Mouse (Mus musculus): ENCODE results near the gene Sypl2. TPM values are rescaled to one million over a fixed set of nuclear protein-coding genes. Genes with fewer than 3 reads are reported as not detected.
"Not testable (repeated sequence)": the region's sequence is repeated elsewhere in the genome, so short reads cannot be mapped to it uniquely, and the experiment has no call there.

Gene Sypl2
- not detected in 2 replicates for total RNA-seq (2015)
- not detected in 2 replicates for total RNA-seq (2017)

- ATAC-seq (ENCODE audit: poor library complexity, severe bottlenecking) = peak; percentile 27; the same call in 1 of the 2 replicates
Measured at GRCm38 (mm10) chr3:108226558-108227350, at the start of gene Sypl2. TSS of gene Sypl2 (minus strand) at chr3:108226648.

- no peak for ATAC-seq (ENCODE audit: poor library complexity, severe bottlenecking)
Measured at GRCm38 (mm10) chr3:108259319-108259718, 32.9 kb upstream of the Sypl2 start.

DNA sequence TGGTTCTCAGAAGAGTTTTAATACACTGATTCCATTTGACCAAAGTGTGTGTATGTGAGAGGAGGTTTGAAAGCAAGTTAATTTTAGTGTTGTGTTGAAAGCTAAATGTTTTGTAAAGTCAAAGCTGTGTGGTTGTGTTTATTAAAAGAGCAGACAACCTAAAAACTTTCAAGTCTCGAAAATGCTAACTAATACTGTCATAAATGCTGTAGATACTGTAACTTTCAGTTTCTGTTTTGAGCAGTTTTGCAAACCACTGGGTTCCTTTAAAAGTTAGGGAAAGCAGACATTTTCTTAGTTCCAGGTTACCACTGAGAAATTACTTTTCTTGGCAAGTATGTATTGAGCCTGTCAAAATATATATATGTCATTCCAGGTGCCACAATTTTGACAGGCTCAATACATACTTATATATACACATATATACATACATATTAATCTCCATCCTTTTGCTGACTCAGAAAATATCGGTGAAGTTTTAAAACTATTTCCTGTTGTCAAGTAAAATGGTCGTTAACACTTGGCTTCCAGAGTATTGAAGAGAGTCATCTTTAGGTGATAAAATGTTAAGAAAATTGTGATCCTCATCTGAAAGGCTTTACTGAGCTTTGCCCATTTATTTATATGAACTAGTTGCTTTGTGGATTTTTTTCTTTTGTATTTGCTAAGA, 31.5 kb upstream of the Sypl2 start:
- ATAC-seq (ENCODE audit: poor library complexity, severe bottlenecking) = no peak

- peak; percentile 99 for ATAC-seq (ENCODE audit: poor library complexity, severe bottlenecking)
Measured at GRCm38 (mm10) chr3:108256719-108257637, 30.5 kb upstream of the Sypl2 start, which contains the start of gene Psma5. TSS of gene Psma5 (plus strand) at chr3:108256926.

DNA sequence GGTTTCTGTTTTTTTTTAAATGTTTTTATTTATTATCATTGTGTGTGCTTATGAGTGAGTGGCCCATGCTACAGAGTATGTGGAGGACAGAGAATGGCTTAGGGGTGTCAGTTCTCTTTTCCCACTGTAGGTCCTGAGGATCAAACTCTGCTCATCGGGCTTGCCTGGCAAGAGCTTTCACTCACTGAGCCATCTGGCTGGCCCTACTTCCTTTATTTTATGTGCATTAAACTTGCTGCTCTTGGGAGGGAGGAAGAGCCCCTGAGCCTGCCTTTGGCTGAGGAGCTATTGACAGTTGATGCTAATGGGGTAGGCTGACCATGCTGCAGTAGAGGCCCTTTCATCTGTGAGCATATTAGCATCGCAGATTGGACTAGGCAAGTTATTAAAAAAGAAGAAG, 20.4 kb upstream of the Sypl2 start:
- ATAC-seq (ENCODE audit: poor library complexity, severe bottlenecking) = no peak

- no peak for ATAC-seq (ENCODE audit: poor library complexity, severe bottlenecking)
Measured at GRCm38 (mm10) chr3:108241243-108241839, 14.9 kb upstream of the Sypl2 start.

GRCm38 (mm10) chr3:108237474-108238102, 11.1 kb upstream of the Sypl2 start:
- not testable (repeated sequence) for ATAC-seq (ENCODE audit: poor library complexity, severe bottlenecking)

DNA sequence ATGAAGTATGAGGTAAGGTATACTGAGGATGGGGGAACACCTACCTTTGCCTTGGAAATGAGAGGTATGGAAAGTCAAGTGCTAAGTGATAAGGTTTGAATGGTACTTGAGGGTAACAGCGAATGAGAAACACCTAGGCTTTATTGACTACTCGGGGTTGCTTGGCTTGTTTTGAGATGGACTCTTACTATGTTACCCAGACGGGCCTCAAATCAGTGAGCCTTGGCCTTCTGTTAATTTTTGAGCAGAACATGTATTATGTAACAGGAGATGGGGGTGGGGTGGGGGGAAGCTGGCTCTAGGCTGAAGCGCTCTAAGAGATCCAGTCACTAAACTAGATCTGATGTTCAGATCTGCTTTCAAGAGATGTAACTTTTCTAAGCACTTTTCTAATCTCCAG, 5.2 kb upstream of the Sypl2 start:
- ATAC-seq (ENCODE audit: poor library complexity, severe bottlenecking) = no peak

DNA sequence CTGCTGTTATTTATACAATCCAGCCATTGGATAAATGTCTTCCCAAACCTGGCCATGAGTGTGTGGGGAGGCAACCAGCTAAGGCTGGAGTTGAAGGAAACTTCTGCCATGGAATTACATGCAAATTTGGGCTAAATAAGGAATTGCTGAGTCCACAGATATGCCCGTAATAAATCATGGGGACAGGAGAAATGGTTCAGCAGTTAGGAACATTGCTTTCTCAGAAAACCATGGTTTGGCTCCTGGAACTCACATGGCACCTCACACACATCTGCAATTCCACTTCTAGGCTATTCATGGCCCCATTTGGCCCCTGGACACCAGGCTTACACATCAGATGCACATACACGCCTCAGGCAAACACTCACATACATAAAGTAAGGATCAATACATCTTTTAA, 1.1 kb upstream of the Sypl2 start:
- ATAC-seq (ENCODE audit: poor library complexity, severe bottlenecking) = no peak

DNA sequence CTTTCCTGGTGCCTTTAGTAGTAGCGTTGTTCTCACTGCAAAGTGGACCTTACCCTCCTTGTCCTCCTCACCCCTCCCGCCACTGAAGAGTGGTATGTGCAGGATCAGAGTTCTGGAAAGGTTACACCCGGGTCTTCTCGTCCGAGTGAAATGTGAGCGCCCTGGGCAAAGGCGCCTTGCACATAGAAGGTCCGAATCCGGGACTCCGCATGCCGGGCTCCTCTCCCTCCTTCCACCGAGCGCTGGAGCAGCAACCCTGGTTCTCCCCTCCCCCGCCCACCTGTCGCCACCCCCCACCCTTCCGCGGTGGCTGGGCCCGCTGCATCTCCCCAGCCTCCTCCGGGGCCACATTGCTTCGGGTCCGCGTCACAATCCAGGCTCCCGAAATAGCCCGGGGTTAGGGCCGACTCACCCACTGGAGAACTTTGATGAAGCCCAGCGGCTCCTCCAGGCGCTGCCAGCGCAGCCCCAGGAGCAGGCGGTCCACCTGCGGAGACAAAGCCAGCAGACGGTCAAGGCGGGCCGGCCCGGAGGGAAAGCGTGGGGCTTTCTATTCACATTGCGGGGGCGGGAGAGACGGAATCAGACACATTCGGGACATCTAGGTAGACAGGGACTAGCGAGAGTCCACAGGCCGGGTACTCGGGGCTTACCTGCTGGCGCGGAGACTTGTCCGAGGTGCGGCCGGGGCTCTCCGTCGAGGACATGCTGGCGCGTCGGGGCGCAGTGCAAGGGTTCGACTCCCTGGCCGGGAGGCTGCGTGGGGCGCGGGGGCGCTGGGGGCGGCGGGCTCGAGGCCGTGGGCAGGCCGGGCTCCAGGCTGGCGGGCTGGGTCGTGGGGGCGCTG, 514 bp downstream of the Sypl2 start:
- no peak for ATAC-seq (ENCODE audit: poor library complexity, severe bottlenecking)

DNA sequence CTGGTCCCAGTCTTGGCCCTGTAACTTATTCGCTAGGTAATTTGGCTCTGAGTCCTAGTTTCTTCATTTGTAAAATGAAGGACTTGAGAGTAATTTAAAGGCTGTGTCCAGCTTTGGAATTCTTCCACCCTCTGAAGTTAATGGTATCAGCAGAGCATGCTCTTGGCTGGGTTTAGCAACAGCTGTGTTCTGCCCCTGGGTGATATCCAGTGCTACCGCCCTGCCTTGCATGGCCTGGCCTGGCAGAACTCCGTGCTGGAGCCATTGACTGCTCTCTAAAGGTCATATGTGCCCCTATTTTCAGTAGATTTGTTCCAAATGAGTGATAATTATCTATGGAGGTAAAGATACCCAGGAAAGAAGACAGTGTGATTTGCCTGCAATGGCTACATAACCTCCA, 5.8 kb downstream of the Sypl2 start:
- ATAC-seq (ENCODE audit: poor library complexity, severe bottlenecking) = no peak

GRCm38 (mm10) chr3:108214734-108215133, 11.7 kb downstream of the Sypl2 start:
- no peak for ATAC-seq (ENCODE audit: poor library complexity, severe bottlenecking)

DNA sequence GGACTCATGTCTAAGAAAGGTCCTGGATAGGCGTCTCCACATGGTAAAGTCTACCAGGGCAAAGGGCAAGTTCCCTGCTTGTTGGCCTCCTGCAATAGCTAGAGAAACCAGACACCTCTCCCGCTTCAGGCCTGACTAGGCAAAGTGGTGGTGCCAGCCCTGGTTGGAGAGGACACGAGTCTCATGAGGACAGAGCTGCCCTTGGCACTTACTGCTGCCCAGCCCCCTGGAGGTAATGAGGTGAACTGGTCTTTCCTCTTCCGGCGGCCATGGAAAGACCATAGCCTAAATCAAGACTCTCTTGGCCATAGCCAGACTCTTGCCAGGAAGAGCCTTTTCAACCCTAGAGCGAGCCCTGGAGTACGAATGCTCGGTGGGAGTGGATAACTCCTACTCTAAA, 14.0 kb downstream of the Sypl2 start:
- no peak for ATAC-seq (ENCODE audit: poor library complexity, severe bottlenecking)

DNA sequence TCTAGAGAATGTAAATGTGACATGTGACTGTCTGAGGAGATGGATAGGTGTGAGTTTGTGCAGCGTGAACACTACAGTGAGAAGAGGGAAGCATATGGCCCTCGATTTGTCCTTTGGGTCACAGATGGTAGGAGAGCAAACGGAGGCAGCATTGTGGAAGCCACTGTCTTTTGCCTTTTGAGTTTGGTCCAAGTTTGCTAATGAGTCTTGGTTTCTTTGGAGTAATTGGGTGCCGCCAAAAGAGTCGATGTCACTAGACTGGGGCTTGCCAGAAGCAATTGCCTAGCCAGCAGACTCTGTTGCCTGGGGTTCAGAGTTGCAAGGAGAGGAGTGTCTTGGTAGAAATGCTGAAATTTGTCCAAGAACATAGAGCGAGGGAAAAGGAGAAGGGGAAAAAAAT, 14.6 kb downstream of the Sypl2 start:
- ATAC-seq (ENCODE audit: poor library complexity, severe bottlenecking) = no peak

- peak; percentile 73 for ATAC-seq (ENCODE audit: poor library complexity, severe bottlenecking)
Measured at GRCm38 (mm10) chr3:108210771-108211139, 15.7 kb downstream of the Sypl2 start, which contains the start of gene Atxn7l2. TSS of gene Atxn7l2 (minus strand) at chr3:108210934.

GRCm38 (mm10) chr3:108209946-108210770, 16.3 kb downstream of the Sypl2 start:
- peak; percentile 97 for ATAC-seq (ENCODE audit: poor library complexity, severe bottlenecking)

- ATAC-seq (ENCODE audit: poor library complexity, severe bottlenecking) = no peak
Measured at GRCm38 (mm10) chr3:108209536-108209935, 16.9 kb downstream of the Sypl2 start.

DNA sequence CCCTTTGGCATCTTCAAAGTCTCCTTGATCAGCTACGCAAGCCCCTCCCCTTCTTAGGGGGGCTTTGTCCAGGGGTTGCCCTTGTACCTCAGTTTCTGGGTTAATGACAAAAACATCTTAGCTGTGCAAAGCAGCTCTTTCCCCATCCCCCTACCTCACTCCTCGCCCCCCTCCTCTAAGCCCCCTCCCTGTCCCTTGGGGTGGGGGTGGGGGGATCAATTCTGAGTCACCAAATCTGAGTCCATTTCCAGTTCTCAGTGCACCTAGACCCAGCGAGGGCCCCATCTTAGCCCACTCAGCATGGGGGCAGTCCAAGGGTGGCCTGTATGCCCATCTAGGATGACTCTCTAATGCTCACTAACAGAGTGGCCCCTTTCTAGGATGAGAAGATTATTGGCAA, 17.4 kb downstream of the Sypl2 start:
- no peak for ATAC-seq (ENCODE audit: poor library complexity, severe bottlenecking)
